Mouse (Mus musculus): ENCODE results near the gene Lsm7. TPM values are rescaled to one million over a fixed set of nuclear protein-coding genes. Genes with fewer than 3 reads are reported as not detected.
A peak's percentile ranks its signal among the peaks of the same experiment; 100 is the strongest.

The Lsm7 gene
- 10 to 100 TPM; 29.9 to 35.0 TPM for total RNA-seq (2021)

GRCm38 (mm10) chr10:80854913-80855748 is at the start of gene Lsm7, which contains the start of gene Sppl2b:
Lsm7 (minus strand) TSS chr10:80855209.
Sppl2b (plus strand) TSS chr10:80855275.
- DNase-seq, result peak; percentile 99

DNA sequence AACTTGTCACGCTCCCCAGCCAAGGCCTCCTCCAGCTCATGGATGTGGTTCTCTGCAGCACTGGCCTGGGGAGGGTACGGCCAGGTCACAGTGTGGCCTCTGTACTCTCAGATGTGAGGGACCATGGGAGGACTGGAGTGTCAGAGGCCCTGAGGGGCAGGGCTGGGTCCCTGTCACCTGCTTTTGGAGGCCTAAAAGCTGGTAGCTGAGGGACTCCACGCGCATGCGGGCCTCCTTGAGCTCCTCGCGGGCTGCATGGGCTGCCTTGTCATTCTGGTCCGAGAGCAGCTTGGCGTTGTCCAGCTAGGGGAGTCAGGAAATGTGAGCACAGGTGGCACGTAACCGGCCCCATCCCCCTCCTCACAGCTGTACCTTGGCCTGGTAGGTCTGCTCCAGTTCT is 49.7 kb upstream of the Lsm7 start:
- DNase-seq, result no peak

GRCm38 (mm10) chr10:80904004-80904693 is 49.1 kb upstream of the Lsm7 start:
- no peak for DNase-seq

- no peak for DNase-seq
Measured at GRCm38 (mm10) chr10:80903282-80903681, 48.3 kb upstream of the Lsm7 start.

DNA sequence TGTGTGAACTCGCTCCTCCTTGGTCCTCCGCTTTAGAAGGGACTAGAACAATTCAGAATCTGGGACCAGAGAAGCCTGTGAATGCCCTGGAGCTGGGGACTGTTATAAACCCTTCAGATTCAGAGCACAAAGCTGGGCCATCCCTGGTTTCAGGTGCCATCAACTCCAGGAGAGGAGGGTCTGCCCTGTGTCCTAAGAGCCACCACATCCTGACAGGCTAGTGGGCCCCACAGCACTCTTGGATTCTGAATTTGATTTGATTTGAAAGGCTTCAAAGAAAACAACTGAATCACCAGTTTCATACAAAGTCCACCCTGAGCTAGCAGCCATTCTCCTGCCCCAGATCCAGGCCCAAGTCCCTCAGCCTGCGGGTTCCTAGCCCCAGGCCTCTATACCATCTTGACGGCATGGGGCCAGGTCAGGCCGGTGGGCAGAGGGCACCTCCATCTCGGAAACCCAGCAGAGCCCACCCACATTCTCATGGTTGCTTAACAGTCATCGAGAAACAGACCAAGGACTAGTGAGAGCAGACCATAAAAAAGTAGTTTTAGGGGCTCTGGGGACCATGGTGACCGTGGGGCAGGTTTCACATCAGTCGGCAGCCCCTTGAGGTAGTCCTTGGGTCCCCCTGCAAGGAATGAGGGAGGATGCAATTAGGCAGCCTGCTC is 47.4 kb upstream of the Lsm7 start:
- DNase-seq, result no peak

DNA sequence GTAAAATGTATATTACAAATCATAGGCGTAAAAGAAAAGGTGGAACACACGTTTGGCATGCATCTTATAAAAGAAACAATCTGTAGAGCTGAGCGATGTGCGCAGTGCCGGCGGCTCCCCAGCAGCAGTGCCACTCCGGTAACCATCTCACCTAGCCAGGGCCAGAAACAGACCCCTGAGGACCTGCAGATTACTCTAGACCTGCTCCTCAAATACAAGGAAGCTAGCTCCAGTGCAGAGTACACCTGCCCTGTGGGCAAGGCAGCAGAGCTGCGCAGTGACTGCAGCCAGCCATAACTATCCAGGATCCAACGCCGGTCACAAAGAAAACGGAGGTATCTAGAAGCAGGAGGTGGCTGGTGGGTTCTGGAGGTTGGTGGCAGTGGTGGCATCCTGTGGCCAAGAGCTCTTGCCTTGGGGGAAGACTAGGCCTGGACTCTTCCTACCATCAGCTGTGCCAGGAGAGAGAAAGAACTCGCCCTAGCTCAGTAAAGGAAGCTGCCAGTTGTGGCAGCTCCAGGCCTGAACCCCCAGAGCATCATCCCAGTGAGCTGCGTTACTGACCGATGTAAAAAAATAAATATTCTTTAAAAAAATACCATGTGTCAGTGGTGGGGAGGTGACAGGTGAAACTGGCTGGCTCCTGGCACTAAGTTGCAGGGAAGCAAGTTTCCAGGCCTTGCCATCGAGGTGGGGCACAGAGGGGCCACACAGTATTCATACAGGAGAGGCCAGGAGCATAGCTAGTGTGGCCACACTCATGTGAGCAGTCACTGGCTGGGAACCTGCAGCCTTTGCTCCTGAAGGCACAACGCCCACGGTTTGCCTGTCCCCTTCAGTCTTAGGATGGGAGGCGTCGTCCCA is 46.6 kb upstream of the Lsm7 start:
- DNase-seq, result no peak

GRCm38 (mm10) chr10:80900318-80901247 is 45.6 kb upstream of the Lsm7 start, which contains the start of gene Timm13:
Timm13 (minus strand) TSS chr10:80900969.
- peak; percentile 96 for DNase-seq

DNA sequence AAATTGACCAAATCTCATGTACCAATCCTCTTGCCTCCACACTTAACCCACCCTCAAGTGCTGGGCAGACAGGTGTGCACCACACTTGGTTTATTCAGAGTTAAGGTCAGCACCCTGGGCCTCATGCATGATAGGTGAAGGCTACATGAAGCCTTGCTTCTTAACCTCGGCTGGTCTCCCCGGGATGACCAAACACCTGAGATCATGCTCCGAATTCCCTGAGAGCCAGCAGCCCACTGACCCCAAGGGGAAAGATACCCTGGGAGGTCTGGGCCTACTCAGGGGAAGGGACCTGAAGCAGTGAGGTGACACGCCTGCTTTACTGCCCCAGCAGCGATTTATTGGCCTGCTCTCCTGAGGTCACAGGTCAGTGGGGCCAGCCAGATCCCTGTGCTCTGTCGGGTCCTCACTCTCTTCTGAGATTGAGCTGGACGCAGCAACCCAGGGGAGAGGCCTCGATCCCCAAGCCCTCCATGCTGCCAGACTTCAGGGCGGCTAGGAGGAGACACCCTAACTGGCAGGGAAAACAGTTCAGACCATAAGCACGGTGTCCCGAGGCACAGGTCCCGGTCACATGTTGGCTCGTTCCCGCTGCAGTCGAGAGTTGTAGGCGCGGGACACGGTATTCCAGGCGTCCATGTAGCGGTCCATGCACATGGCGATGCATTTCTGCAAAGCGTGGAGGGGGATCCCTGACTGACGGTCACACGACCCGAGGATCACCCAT is 44.7 kb upstream of the Lsm7 start:
- DNase-seq, result no peak

DNA sequence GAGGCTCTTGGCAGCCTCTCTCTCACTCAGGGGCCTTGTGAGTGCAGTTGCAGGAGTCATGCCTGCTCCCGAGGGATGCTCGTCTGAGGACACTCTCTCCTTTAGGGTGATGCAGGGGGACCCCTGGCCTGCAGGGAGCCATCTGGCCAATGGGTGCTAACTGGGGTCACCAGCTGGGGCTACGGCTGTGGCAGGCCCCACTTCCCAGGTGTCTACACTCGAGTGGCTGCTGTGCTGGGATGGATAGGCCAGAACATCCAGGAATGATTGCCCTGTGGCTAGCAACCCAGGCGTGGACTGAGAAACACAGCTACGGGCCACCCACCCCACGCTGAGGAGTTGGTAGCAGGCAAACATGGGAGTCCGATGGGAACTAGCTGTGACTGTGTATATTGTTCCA is 44.1 kb upstream of the Lsm7 start:
- DNase-seq, result no peak

DNA sequence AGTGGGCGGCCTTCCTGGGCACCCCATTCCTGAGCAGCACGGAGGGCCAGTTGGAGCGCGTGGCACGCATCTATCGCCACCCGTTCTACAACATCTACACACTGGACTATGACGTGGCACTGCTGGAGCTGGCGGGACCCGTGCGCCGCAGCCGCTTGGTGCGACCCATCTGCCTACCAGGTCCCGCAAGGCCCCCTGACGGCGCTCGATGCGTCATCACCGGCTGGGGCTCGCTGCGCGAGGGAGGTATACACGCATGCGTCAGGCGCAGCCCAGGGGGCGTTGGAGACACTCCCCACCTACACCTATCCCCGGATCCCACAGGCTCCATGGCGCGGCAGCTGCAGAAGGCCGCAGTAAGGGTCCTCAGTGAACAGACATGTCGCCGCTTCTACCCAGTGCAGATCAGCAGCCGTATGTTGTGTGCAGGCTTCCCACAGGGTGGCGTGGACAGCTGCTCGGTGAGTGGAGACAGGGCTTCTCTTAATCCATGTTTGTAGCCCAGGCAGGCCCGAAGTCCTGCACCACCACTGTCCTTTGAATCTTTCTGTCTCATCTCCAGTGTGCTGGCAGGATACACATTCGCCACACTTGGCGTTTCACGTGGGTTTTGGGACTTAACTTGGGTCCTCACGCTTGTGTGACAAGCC is 43.0 kb upstream of the Lsm7 start:
- DNase-seq, result no peak

GRCm38 (mm10) chr10:80896581-80897485 is 41.8 kb upstream of the Lsm7 start:
- DNase-seq, result no peak

DNA sequence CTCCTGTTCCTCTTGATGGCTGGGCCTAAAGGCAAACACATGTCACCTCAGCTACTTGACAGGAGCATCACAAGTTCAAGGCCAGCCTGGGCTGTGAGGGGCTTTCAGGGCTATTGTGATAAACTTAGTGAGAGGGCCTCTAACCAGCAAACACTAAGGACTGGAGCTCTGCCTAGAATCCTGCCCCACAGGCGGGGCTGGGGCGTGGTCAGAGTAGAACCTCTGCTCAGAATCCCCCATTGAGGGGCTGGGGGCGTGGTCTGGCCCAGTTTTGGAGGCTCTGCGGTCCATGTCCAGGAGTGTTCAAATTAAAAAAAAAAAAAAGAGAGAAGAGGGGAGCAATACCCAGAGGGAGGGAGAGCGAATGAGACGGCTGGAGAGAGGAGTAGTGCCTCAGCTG is 40.7 kb upstream of the Lsm7 start:
- no peak for DNase-seq

- no peak for DNase-seq
Measured at GRCm38 (mm10) chr10:80895100-80895499, 40.1 kb upstream of the Lsm7 start.

DNA sequence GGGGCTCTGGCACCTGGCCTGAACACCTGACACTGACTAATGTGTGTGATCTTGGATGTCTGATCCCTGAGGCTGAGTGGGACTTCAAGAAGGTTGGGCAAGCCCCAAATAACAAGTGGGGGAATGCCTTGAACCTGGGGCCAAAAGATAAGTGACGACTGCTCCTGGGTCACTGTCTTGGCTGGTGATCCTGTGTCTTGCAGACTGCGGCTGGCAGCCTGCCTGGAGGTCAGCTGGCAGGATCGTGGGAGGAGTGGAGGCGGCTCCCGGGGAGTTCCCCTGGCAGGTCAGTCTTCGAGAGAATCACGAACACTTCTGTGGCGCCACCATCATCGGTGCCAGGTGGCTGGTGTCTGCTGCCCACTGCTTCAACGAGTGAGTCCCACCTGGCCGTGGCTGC is 32.2 kb upstream of the Lsm7 start:
- DNase-seq, result peak; percentile 82

DNA sequence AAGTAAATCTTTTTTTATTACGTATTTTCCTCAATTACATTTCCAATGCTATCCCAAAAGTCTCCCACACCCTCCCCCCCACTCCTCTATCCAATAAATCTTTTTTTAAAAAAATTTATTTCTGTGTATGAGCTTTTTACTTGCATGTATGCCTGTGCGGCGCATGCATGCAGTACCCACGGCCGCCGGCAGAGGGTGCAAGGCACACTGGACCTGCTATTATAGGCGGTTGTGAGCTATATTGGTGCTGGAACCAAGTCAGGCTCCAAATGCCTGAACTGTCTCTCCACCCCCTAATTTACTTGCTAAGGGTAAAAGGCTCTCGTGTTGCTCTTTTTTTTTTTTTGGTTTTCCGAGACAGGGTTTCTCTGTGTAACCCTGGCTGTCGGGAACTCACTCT is 26.3 kb upstream of the Lsm7 start:
- DNase-seq, result peak; percentile 85

- no peak for DNase-seq
Measured at GRCm38 (mm10) chr10:80880901-80881300, 25.9 kb upstream of the Lsm7 start.

DNA sequence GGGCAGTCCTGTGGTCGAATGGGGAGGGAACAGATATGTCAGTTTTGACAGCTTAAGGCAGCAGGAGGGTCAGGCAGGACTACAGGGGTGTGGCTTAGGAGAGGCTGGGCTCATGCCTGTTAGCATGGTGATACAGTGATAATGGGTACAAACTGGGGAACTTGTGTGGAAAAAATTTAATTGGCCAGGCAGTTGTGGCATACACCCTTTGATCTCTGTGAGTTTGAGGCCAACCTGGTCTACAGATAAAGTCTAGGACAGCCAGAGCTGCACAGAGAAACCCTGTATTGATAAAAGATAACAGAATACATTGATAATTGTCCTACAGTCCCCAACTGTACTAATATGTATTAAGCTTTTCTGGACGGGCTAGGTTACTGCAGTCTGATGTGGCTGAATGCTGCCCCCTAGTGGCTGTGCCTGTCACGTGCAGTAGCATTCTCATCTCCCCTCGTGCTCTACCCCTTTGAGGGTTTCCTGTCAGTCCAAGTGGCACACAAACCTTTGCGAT is 25.2 kb upstream of the Lsm7 start:
- peak; percentile 82 for DNase-seq

DNA sequence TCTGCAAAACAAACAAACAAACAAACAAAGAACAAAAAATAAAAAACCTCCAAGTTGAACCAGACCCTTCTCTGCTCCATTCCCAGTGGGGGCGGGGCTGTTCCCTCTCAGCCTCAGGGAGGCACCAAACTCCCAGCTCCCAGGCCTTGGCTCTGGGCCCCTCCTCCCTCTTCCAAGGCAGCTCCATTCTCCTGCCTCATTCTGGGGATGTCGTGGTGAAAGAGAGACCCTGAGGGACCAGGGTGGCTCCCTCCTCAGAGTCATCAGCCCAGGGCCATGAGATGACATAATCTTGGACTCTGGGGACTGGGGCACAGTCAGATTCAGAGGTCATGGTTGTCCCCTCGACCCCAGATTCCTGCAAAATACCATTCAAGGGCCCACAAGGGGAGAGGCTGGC is 21.6 kb upstream of the Lsm7 start:
- DNase-seq, result no peak

DNA sequence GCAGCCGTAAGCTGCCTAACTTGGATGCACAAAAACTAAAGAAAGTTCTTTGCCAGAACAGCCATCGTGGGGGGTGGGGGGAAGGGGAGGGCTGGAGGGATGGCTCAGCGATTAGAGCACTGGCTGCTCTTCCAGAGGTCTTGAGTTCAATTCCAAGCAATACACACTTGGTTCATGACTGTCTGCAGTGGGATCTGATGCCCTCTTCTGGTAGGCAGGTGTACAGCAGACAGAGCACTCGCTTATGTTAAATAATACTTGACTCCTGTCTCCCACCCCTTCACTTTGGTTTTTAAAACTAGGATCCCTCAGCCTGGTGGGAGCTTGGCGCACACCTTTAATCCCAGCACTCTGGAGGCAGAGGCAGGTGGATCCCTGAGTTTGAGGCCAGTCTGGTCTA is 21.0 kb upstream of the Lsm7 start:
- DNase-seq, result peak; percentile 74

All from heart, postnatal 4 days (tissue).